Mouse (Mus musculus) MEL (cell line): ENCODE measurements around the gene Nt5dc2.

Experiments
- CTCF ChIP-seq, 3 experiments: IDR thresholded peaks in 2 of 3; conservative IDR thresholded peaks in 1 of 3; 2 replicates each; pipeline ENCODE4 v1.5.1; 2011 to 2012; ENCODE audit warnings: low read length in 3 of 3, low read depth in 2 of 3, mild to moderate bottlenecking in 2 of 3, improper control_type of control experiment in 1 of 3, inconsistent platforms in 1 of 3, mixed read lengths in 1 of 3, moderate library complexity in 1 of 3; ENCODE audit not compliant: control insufficient read depth in 1 of 3, insufficient read depth in 1 of 3, poor library complexity in 1 of 3, severe bottlenecking in 1 of 3
- HCFC1 ChIP-seq: IDR thresholded peaks from 2 replicates; pipeline ENCODE4 v1.6.1; 2012; ENCODE audit warnings: low read depth, mild to moderate bottlenecking, inconsistent platforms, low read length, improper control_type of control experiment, moderate library complexity
- POLR2A ChIP-seq, 2 experiments: IDR thresholded peaks; 2 replicates each; pipeline ENCODE4 v1.6.1; 2011 to 2012; ENCODE audit warnings: low read length in 2 of 2, mild to moderate bottlenecking in 2 of 2, control low read depth in 1 of 2, improper control_type of control experiment in 1 of 2, low read depth in 1 of 2, moderate library complexity in 1 of 2; ENCODE audit not compliant: control insufficient read depth in 1 of 2, insufficient read depth in 1 of 2, poor library complexity in 1 of 2
- POLR2AphosphoS5 ChIP-seq: IDR thresholded peaks from 2 replicates; pipeline ENCODE4 v1.6.1; 2012; ENCODE audit warnings: low read depth, borderline replicate concordance, mild to moderate bottlenecking, inconsistent platforms, low read length, moderate library complexity, mixed read lengths
- USF1 ChIP-seq: IDR thresholded peaks from 2 replicates; pipeline ENCODE4 v1.6.1; 2014; ENCODE audit warnings: low read depth, mild to moderate bottlenecking, inconsistent platforms, low read length, improper control_type of control experiment, moderate library complexity
- ZC3H11A ChIP-seq: IDR thresholded peaks from 2 replicates; pipeline ENCODE4 v1.6.1; 2012; ENCODE audit warnings: low read depth, mild to moderate bottlenecking, inconsistent platforms, low read length, improper control_type of control experiment
- ZMIZ1 ChIP-seq: IDR thresholded peaks from 2 replicates; pipeline ENCODE4 v1.6.1; 2012; ENCODE audit warnings: low read depth, mild to moderate bottlenecking, inconsistent platforms, low read length, improper control_type of control experiment, moderate library complexity

GRCm38 (mm10) chr14:31145694-31146093 is 14.8 kb downstream of the Nt5dc2 start:
- TF ChIP-seq POLR2A (IDR thresholded peaks at IDR 0.05; ENCODE audit: control insufficient read depth in 1 of 2, insufficient read depth in 1 of 2, low read depth in 1 of 2, low read length in 2 of 2, poor library complexity in 1 of 2) (no peak), CTCF (IDR thresholded peaks at IDR 0.05 in 2 of 3, conservative IDR thresholded peaks at IDR 0.05 in 1 of 3; ENCODE audit: control insufficient read depth in 1 of 3, insufficient read depth in 1 of 3, low read depth in 2 of 3, low read length in 3 of 3, poor library complexity in 1 of 3, severe bottlenecking in 1 of 3) (no peak), HCFC1 (no peak), USF1 (no peak), POLR2AphosphoS5 (no peak), ZMIZ1 (no peak), ZC3H11A (no peak)
